Mouse (Mus musculus): ENCODE results near the gene Irx1.

- TF ChIP-seq CTCF (IDR thresholded peaks at IDR 0.05; ENCODE audit: extremely low read depth, insufficient read length, insufficient replicate concordance, low read depth, low read length) (no peak), POLR2A (IDR thresholded peaks at IDR 0.05; ENCODE audit: low read depth, low read length) (no peak)
These were observed 4.9 kb downstream of the Irx1 start for GRCm38 (mm10) chr13:71958651-71959050.
